Mouse (Mus musculus): ENCODE measurements around the gene Pcsk5.

Pcsk5 gene

DNA sequence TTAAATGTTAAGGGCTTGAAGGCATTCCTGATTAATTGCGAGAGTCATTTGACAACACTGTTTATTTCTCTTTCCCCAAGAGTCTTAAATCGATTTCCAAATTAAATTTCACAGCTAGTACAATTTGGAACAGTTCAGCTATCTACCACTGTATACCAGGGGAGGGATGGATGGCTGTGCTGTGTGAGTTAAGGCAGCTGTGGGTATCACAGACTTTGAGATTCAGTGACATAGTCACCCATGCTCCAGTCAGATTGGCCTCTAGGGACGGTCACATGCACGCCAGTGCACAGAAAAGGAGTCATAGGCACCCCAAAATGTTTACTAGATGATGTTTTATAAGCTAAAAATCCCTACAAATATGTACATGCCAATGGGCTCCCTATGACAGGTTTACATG is 260.0 kb downstream of the Pcsk5 start:
- no peak for DNase-seq (ENCODE audit: low spot score in 2 of 2)

- no peak for DNase-seq (ENCODE audit: low spot score in 2 of 2)
Measured at GRCm38 (mm10) chr19:17574564-17574963, 262.9 kb downstream of the Pcsk5 start.

DNA sequence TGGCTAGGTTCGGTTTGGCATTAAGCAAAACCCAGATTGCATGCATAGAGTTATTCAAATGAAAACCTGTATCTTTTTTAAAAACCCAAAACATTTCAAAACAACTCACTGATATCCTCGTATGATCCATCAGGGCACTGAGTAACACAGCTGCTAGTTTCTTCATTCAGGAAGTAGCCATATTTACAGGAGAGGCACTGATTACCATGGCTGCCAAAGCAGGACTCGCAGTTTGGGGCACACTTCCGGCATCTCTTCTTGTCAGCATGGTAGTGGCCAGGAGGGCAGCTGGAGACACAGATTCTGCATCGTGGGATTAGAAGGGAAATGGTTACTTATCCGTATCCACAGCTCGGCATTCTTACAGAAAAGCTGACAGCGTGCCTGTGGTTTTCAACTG is 265.1 kb downstream of the Pcsk5 start:
- DNase-seq (ENCODE audit: low spot score in 2 of 2) = no peak

GRCm38 (mm10) chr19:17570936-17571335 is 266.5 kb downstream of the Pcsk5 start:
- DNase-seq (ENCODE audit: low spot score in 2 of 2) = no peak

- no peak for DNase-seq (ENCODE audit: low spot score in 2 of 2)
Measured at GRCm38 (mm10) chr19:17567264-17567663, 270.2 kb downstream of the Pcsk5 start.

- no peak for DNase-seq (ENCODE audit: low spot score in 2 of 2)
Measured at GRCm38 (mm10) chr19:17566097-17566496, 271.3 kb downstream of the Pcsk5 start.

DNA sequence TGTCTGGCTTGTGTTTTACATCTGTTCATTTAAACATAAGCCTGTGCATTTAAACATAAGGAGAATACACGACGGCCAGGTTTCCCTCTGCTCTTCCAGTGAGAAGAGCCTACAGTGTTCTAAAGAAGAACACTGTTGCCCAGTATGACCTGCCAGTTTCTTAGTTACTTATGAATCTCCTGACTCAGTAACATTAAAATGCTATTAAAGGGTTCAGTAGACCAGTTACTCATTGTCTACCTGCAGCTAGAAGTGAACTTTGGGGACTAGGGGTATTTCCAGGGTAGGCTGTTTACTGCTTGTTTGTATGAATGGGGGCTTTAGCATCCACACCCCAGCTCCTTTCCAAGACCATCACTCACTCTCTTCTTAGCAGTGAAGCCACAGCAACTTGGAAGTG is 278.7 kb downstream of the Pcsk5 start:
- no peak for DNase-seq (ENCODE audit: low spot score in 2 of 2)

DNA sequence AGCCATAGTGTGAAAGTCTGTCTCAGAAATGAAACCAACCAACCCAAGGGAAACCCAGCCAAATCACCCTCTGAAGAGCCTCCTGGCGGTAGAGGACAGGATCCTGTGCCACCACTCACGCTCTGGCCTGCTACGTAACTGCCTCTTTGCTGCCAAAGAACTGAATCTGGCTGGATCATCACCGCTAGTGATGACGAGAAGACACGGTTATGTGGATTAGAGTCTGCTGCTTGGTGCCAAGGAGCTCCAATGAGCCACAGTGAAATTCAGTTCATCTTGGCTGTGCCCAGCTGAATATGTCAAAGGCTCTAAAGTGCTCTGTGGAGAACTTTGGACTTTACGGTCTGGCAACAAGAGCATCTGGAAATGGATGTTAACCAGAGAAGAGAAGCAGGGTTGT is 282.3 kb downstream of the Pcsk5 start:
- DNase-seq (ENCODE audit: low spot score in 2 of 2) = no peak

- no peak for DNase-seq (ENCODE audit: low spot score in 2 of 2)
Measured at GRCm38 (mm10) chr19:17554571-17554970, 282.9 kb downstream of the Pcsk5 start.

DNA sequence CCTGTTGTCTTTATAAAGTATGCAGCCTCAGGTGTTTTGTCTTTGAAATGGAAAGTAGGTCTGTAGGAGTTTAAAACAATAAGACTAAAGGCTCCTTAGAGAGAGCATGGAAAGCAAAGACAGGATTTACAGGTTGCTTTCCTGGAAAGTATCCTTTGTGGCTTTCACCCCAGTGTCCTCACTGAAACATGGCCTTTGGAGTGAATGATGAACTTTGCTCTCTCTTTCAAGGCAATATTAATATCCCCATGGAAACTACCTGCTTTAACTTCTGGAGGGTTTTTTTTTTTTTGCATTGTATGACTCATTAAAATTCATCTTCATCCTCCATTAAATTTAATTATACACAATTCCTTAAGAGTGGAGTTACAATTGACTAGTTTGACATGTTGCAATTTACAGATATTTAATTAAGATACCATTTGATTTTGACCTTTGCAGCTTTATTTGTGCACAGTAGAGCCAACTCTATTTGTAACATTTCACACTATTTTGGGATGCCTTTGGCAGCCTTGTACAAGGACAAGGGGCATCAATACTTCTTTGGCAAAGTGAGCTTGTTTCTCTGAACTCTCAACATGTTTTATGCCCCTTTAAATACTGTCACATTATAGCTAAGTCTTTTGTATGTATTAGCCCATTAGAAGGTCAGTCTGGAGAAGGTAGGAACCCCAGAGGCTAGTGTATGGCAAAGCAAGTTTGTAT is 283.9 kb downstream of the Pcsk5 start:
- DNase-seq (ENCODE audit: low spot score in 2 of 2) = no peak

- no peak for DNase-seq (ENCODE audit: low spot score in 2 of 2)
Measured at GRCm38 (mm10) chr19:17528746-17529532, 308.5 kb downstream of the Pcsk5 start.

DNA sequence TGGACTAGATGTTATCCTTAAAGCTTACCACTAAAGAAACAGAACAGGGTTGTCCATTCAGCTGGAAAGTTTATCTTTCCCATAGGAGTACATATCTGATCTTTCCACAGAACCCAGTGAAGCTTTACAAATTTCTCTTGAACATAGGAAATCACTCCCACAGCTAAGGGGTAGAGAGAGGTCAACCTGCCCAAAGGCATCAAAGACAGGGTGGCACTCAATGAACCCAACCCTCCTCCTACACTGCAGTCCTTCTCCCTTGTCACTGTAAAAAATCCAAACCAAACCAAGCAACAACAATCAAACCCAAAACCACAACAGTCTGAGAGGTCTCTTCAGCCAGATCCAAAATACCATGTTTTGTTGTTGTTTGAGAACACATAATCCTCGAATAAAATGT is 311.9 kb downstream of the Pcsk5 start:
- DNase-seq (ENCODE audit: low spot score in 2 of 2) = no peak

- no peak for DNase-seq (ENCODE audit: low spot score in 2 of 2)
Measured at GRCm38 (mm10) chr19:17514456-17514855, 323.0 kb downstream of the Pcsk5 start.

DNA sequence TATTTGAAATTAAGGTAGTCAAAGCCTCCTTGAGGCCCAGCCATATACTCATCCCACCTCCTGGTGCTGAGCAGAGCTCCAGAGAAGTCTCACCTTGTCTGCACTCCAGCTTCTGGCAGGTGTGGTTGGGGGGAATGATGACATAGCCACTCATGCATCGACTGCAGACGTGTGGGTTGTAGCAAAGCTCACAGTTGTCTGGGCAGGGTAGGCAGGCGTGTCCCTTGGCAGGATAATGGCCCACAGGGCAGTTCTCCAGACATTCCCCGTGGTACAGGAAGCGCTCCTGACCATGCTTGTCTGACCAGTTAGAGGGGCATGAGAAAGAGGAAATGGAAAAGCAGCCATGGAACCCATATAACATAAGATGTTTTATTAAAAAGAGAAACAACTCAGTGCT is 326.1 kb downstream of the Pcsk5 start:
- no peak for DNase-seq (ENCODE audit: low spot score in 2 of 2)

DNA sequence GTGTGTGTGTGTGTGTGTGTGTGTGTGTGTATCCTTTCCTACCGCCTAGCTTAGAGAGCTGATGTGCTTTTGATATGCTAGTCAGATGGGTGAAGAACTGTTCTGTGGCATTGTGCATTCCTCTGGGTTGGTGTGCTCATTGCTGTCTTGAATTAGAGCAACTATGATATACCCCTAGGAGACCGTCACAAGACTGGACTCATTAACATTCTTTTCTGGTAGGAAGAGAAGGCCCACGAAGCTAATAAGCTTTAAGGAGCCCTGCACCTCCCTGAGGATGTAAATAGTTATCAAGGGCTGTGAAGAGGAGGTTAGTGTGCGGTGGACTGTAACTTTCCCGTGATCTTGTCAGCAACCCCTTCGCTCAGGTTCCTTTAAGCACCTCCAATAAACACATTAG is 333.2 kb downstream of the Pcsk5 start:
- DNase-seq (ENCODE audit: low spot score in 2 of 2) = no peak

- DNase-seq (ENCODE audit: low spot score in 2 of 2) = peak in 1 of 2 experiments; percentile 39
Measured at GRCm38 (mm10) chr19:17498586-17499235, 338.7 kb downstream of the Pcsk5 start.

DNA sequence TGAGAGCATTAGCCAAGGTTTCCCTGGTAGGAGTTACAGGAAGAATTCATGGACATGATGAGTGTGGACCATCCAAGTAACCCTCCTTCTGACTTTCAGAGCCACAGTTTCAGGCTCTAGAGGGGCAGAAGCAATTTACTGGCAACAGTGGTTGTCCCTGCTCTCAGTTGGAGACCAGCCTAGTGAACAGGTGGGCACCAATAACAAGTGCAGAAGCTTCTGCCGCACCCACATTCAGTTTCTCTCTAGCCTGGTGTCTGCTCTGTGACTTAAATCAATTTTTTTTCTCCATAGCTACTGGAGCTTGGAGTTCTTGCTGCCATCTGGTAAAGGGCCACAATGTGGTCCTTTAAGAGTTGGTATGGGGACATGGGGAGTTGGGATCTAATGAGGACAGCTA is 341.3 kb downstream of the Pcsk5 start:
- DNase-seq (ENCODE audit: low spot score in 2 of 2) = no peak

GRCm38 (mm10) chr19:17491822-17492544 is 345.4 kb downstream of the Pcsk5 start:
- no peak for DNase-seq (ENCODE audit: low spot score in 2 of 2)

DNA sequence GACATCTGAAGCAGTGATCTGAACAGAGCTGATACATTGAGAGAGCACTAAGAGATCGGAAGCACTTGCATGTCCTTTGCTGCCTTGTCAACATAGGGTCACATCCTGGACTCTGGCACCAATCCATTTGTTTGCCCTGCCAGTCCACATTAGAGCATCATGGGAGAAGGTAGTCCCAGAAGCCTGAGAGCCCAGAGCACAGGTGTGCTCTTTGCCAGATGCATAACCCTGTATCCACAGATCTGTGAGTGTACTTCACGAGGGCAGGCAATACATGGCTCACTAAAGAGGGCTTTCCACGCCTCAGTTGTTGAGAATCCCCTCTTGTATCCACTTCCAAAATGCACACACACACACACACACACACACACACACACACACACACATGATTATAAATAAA is 346.1 kb downstream of the Pcsk5 start:
- DNase-seq (ENCODE audit: low spot score in 2 of 2) = no peak

GRCm38 (mm10) chr19:17489866-17490141 is 347.6 kb downstream of the Pcsk5 start:
- no peak for DNase-seq (ENCODE audit: low spot score in 2 of 2)

DNA sequence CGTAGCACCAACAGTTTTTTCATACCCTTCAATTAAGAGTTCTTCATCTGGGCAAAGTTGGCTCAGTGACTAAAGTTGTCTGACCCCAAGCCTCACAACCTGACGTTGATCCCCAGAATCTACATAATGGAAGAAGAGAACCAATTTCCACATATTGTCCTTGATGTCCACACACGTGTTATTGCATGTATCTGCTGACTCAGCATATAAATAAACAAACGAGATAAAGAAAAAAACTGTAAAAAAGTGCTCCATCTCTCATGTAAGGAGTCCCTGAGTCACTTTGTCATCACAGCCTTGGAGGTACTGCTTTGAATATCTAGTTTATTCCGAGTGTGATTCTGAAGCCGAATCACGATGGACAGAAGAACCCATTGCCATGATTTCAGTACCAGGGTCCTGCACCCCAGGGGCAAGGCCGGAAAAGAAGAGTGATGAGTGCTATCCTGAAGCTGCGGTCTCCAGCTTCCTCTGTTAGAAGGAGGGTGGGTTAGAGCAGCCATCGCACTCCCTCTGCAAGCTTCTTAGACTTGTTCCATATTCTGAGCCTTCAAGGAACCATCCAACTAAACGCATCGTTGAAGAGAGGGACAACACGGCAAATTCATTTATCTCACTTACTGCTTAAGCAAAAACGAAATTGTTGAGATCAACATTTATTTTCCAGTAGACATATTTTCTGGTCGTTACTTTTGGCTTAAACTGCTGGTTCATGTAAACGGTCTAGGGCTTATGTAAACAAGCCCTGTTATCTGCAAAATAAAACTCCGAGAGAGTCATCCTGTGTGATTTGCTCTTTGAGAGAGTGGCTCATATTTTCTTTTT is 348.2 kb downstream of the Pcsk5 start:
- DNase-seq (ENCODE audit: low spot score in 2 of 2) = no peak
